Mouse (Mus musculus): ENCODE measurements around the gene Timm9. TPM values are rescaled to one million over a fixed set of nuclear protein-coding genes. Genes with fewer than 3 reads are reported as not detected.

Timm9 gene
- total RNA-seq (2021) = 10 to 100 TPM; 65.4 to 68.9 TPM
- long read RNA-seq, experiment 1, transcript Timm9-207 (5 exons, 718 nt) = major isoform, 15 of 29 reads
- long read RNA-seq, experiment 1, partial matches to known transcripts = 0 of 29 reads
- long read RNA-seq, experiment 1, other reads (novel, unspliced or antisense) = 6 of 29 reads
- long read RNA-seq, experiment 2, transcript Timm9-201 (4 exons, 794 nt) = minor isoform, 6 of 28 reads
- long read RNA-seq, experiment 2, transcript Timm9-207 (5 exons, 718 nt) = major isoform, 13 of 28 reads
- long read RNA-seq, experiment 2, partial matches to known transcripts = 0 of 28 reads
- long read RNA-seq, experiment 2, other reads (novel, unspliced or antisense) = 7 of 28 reads

DNA sequence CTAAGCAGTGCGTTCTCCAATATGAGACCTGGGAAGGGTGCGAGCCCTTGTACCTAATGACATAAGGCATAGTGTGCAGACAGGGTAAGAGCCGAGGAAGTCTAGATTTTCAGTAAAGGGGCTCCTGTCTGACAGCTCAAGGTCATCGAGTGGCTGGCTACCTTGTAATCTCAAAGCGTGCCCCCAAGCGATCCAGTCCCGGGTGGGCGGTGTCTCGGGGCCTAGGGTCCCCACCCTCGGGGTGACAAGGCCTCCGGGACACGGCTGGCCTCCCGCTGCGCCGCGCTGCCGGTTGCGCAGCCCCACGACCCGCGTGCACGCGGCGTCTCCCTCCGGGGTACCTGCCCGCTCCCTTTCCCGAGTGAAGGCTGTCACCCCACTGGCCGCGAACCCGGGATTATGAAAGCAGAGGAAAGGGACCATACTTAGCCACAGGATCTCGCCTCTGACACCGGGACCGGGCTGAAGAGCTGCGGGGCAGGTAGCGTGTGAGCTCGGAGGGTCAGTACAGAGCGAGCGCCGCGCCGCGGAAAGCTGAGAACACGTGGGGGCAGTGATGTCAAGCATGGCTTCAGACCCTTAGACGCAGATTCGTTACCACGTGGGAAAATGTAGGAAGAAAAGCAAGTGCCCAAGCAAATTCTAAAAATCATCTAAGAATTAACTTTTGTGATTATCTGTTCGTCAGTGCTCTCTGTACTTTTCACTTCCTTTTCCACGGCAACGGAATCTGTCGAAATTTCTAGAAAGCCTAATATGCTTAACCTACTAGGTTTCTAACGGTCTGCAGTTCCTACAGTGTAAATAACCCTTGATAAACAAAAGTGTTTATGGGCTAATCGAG, at the start of gene Timm9, which contains the start of gene 2700049A03Rik:
Timm9 (minus strand) TSS at position 555 of the 844 bp plus-strand sequence.
2700049A03Rik (plus strand) TSS at position 719 of the 844 bp plus-strand sequence.
- intact Hi-C loops (cut with DNase I) = no loop called here
- DNase-seq (ENCODE audit: low spot score in 2 of 2) = peak; percentile 65 to 75

DNA sequence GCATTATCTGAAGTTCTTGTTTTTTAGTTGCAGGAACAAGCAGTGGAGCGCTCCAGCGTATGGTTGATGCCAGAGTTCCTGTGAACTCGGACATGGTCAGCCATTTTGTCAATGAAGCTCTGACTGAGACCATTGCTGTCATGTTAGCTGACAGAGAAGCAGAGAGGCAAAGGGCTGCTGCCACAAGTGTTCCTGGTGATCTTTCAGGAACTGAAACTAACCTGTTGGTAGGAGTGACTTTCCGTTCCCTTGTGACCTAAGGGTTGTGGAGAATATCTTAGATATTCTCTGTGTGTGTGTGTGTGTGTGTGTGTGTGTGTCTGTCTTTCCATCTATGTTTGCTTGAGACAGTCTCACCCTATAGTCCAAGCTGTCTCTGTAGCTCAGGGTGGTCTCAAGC, 47.9 kb upstream of the Timm9 start:
- intact Hi-C loops (cut with DNase I) = no loop called here
- DNase-seq (ENCODE audit: low spot score in 2 of 2) = no peak

DNA sequence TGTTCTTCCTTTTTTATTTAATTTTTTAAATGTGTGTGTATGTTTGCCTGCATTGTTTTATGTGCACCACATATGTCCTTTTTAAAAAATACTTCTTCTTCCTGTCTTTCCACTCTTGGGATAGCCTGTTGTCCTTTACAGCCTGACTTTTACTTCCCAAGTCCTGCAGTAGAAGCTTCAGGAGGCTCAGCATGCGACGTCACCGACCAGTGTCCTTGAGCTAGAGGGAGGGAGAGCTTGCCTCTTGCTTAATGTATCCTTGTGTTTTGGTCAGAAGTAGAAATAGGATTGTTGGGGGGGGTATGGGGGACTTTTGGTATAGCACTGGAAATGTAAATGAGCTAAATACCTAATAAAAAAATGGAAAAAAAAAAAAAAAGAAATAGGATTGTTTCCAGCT, 47.3 kb upstream of the Timm9 start:
- intact Hi-C loops (cut with DNase I) = no loop called here
- no peak for DNase-seq (ENCODE audit: low spot score in 2 of 2)

DNA sequence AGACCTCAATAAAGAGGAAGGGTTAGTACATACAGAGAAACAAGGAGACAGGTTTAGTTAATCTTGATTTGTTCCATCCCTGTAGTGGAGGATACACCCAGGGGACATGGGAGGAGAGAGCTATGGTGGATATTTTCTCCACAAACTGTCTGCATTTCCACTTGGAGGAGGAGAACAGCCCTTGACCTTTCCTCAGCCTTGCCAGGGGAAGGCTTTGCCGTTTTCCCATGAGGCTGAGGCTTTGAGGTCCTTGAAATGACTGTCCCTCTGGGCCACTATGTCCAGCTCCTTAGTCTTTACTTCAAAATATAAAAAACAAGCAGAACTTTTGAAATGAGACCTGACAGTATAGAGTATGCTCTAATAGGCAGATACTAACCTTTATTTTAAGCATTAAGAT, 33.4 kb upstream of the Timm9 start:
- intact Hi-C loops (cut with DNase I) = no loop called here
- no peak for DNase-seq (ENCODE audit: low spot score in 2 of 2)

DNA sequence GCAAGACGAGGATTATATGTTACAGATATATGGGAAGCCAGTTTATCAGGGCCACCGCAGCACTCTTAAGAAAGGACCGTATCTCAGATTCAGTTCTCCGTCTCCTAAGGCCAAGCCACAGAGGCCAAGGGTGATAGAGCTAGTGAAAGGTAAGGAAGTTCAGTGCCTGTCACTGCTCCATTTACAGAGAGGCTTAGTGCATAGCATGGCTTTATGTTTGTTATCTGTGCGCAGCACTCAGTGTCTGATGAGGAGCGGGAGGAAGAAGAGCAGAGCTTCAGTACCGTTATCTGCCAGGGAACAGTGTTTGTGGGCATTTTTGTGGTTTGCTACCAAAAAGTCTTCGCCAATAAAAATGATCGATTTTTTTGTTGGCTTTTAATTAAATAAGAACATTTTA, 27.9 kb upstream of the Timm9 start:
- intact Hi-C loops (cut with DNase I) = no loop called here
- no peak for DNase-seq (ENCODE audit: low spot score in 2 of 2)

DNA sequence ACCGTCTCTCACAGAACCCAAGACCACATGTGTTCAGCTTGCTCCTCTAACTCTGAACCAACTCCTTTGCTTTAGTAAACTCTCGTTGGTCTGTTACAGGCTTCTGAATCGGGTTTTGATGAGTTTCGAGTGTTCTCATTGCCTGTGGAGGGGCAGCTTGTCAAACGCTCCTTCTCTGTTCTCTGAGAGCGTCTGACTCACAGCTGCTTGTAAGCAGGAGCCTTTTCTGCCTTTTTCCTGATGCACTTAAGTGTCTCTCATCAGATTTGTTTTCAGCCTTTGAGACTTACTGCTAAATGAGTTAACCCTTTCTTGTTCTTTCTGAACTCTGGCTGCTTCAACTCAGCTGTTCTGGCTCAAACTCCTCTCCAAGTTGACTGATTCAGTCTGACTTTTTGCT, 21.5 kb upstream of the Timm9 start:
- no peak for DNase-seq (ENCODE audit: low spot score in 2 of 2)
- intact Hi-C loops (cut with DNase I) = no loop called here

DNA sequence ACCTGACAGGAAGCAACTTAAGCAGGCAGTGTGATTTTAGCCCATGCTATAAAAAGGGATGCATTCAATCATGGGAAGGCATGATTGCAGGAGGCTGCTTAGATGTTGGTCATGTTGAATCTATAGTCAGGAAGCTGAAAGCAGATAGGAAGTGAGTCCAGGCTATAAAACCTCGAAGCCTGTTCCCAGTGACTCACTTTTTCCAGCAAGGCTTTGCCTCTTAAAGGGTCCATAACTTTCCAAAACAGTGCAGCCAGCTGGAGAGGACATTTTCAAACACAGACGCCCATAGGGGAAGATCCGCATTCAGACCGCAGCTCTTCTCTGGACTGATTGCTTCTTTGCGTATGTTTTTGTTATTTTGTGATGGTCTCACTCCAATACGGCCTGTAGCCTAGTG, 18.5 kb upstream of the Timm9 start:
- no peak for DNase-seq (ENCODE audit: low spot score in 2 of 2)
- intact Hi-C loops (cut with DNase I) = no loop called here

DNA sequence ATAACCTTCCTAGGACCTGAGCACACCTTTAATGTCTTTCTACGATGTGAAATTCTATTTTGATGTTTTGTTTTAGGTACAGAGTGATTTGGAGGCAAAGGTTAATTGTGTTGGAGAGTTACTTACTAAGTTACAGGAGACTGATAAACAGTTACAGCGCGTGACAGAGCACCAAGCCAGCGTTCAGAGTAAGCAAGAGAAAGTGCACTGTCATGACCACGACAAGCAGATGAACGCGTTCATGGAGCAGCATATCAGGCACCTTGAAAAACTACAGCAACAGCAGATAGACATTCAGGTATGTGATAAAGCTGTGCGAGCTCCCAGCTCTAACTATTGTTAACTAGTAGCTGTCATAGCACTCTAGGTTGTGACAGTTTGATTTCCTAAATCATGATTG, 13.7 kb upstream of the Timm9 start:
- intact Hi-C loops (cut with DNase I) = no loop called here
- no peak for DNase-seq (ENCODE audit: low spot score in 2 of 2)

DNA sequence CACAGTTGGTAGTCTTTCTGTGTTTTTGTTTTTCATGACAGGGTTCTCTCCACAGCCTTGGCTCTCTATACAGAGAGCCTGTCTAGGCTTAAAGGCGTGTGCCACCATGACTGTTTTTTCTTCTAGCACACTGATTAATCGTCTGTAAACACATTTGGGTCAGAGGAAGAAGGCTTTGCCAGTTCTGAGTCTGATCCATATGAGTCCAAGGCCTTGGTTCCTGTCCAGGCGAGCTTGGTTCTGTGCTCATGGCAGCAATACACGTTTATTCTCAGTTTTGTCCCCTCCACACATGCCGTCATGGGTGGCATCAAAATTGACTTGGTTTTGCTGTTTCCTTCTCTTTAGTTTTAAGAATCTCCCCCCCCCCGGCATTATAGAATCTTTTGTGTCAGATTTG, 13.0 kb upstream of the Timm9 start:
- DNase-seq (ENCODE audit: low spot score in 2 of 2) = no peak

DNA sequence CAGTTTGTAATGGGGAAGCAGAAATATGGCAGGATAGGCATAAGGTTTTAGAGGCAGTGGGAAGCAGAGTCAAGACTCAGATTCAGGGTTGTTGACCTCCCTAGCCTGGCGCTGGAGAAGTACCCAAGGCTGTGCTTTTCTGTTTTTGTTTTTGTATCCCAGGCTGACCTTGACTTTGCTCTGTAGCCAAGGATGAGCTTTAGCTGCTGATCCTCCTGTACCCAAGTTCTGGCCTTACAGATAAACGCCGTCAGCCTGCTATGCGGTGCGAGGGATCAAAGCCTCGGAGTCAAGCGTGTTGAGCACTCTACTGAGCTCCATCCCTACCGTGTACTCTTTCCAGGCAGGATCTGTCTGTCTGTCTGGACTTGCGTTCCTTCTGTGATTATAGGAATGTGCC, 12.3 kb upstream of the Timm9 start:
- DNase-seq (ENCODE audit: low spot score in 2 of 2) = no peak
- intact Hi-C loops (cut with DNase I) = no loop called here

More for the DNA sequence above, 13.0 kb upstream of the Timm9 start:
- intact Hi-C loops (cut with DNase I) = no loop called here

DNA sequence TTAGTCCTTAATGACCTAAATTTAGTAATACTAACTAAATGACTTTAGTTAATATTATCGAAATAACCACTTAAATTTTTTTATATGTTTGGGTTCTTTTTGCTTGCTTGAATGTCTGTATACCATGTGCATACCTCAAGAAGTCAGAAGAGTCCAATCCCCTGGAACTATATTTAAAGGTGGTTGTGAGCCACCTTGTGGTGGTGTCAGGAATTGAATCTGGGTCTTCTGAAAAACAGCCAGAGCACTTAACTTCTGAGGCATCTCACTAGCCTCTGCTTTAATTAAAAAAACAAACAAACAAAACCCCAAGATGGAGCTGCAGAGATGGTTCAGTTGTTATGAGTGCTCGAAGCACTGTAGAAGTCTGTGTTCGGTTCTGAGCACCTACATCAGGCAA, 11.2 kb upstream of the Timm9 start:
- intact Hi-C loops (cut with DNase I) = no loop called here
- peak; percentile 41 to 61 for DNase-seq (ENCODE audit: low spot score in 2 of 2)

DNA sequence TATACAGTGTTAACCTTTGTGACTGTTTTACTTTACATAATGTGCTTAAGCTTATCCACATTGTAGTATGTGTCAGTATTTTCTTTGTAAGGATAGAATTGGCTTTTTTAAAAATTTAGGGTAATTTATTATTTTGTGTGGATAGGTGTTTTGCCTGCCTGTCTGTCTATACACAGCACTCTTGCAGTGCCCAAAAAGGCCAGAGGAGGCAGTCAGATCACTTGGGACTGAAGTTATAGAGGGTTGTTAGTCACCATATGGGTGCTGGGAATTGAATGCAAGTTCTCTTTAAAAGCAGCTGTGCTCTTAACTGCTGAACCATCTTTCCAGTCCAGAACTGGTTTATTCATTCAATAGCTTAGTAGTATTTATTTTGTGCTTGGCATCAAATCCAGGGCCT, 4.7 kb upstream of the Timm9 start:
- no peak for DNase-seq (ENCODE audit: low spot score in 2 of 2)
- intact Hi-C loops (cut with DNase I) = no loop called here

DNA sequence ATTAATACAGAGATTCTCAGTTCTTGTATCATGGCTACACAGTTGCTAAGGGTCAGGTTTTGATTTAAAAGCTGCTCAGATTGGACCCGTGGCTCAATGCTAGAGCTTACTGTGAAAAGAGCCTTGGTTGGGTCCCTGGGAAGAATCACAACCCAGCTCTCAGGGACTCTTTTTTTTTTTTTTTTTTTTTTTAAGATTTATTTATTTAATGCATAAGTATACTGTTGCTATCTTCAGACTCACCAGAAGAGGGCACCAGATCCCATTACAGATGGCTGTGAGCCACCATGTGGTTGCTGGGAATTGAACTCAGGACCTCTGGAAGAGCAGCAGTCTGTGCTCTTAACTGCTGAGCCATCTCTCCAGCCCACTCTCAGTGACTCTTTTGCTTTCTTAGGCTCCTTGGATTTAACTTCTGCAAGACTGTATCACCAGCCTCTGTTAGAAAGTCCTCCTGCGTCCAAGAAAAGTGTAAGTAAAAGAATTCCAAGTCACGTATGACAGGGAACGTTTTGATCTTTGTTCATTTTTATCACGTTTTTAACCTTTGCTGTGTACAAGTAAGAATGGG, 2.9 kb upstream of the Timm9 start:
- intact Hi-C loops (cut with DNase I) = no loop called here
- DNase-seq (ENCODE audit: low spot score in 2 of 2) = no peak

DNA sequence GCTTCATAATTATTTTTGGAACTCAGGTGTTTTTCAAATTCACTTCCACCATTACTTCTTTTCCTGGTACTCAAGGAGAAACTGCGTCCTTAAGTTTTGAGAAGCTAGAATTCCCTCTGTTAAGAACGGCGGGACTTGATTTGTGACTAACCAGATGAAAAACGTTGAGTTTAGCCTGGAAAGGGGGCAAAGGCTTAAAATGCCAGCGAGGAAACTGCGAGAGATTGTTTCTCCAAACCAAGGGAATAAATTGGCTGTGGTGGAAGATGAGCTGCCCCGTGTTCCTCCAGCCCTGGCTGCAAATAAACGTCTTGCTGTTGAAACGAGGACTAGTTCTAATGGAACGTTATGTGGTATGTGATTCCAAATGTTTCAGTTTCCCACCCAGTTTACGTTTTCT, 1.2 kb upstream of the Timm9 start:
- intact Hi-C loops (cut with DNase I) = no loop called here

DNA sequence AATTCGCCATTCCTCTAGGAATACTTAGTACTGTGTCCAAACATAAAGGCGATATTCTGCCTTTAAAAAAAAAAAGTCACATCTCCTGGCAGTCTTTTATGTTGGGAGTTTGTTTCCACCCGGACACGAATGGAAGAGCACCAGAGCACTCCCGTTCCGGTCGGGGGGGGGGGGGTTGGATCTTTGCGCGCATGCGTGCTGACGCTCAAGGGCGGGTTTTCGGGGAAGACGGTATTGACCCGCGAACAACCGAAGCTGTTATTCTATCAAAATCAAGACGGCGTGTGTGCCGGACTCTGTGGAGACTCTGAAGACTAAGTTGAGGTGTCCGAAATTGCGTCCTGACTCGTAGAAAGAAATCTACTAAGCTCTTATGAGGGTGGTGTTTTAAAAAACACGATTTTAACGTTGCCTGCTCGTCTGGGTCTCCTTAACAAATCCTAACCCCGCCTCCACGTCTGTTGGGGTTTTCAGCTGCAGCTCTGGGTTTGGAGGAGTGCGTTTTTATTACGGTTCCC, 549 bp upstream of the Timm9 start:
- DNase-seq (ENCODE audit: low spot score in 2 of 2) = peak; percentile 76 to 81
- intact Hi-C loops (cut with DNase I) = no loop called here

More for the DNA sequence above, 1.2 kb upstream of the Timm9 start:
- DNase-seq (ENCODE audit: low spot score in 2 of 2) = no peak

DNA sequence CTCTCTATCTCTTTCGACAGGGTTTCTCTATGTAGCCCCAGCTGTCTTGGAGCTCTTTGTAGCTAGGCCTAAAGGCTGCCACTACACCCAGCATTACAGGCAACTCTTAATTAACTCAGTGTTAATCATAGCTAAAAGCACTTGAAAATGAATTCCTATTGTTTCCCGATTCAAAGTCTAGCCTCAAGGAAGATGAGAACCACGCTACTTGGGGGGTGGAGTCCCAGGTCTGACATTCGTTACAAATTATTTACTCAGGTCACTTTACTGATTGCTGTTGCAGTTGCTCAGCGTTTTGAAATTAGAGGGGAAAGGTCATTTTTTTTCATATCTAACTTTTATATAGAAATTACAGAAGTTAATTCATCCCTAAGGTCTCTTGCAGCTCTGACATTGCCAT, 903 bp downstream of the Timm9 start:
- no peak for DNase-seq (ENCODE audit: low spot score in 2 of 2)
- intact Hi-C loops (cut with DNase I) = no loop called here

DNA sequence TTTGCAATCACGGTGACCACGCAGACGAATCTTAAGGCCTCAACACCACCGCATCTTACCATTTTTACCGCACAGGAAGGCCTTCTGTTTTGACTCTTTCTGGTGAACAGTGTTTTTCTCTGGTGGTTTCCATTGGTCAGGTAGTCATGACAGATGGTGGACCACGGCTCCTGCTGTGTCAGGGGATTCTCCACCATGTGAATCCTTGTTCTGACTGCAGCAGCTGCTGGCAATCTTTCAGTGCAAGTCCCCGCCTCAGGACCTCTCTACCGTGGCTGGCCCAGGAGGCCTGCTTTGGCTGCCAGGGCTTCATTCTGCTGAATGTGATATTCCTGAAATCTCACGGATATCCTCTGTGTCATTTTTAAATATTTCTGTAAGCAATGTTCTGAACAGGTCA, 13.2 kb downstream of the Timm9 start:
- intact Hi-C loops (cut with DNase I) = no loop called here
- DNase-seq (ENCODE audit: low spot score in 2 of 2) = no peak

DNA sequence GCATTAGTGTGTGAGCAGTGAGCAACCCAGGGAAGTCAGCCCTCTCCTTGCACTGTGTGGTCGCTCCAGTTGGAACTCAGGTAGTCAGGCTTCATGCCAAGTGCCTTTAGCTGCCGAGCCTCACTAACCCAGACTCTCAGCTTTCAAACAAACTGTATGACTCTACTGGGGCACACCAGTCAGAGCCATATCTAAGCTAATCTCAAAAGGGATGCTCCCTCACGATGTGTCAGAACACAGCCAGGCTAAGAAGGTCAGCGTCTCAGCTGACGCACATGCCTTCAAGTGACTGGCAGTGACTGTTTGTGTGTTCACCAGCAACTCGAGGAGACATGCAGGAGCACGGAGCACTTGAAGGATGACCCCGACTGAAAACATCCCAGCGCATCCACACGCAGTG, 13.8 kb downstream of the Timm9 start:
- intact Hi-C loops (cut with DNase I) = no loop called here
- no peak for DNase-seq (ENCODE audit: low spot score in 2 of 2)

DNA sequence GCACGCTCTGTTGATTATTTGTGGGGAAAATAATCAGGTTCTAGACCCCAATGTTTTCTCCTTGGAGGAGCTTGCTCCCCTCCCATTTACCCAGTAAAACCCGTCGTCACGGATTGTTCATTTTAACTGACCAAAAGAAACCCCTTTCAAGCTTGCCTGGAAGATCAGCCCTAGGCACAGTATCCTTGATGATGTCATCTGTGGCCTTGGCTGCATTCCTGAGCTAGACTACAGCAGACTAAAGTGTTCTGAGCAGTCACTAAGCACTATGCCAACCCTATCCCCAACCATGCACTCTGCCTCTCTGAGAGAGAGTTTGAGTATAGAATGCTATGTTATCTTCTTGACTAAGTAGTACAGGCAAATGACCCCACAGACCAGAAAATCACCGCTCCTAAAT, 20.1 kb downstream of the Timm9 start:
- no peak for DNase-seq (ENCODE audit: low spot score in 2 of 2)
- intact Hi-C loops (cut with DNase I) = no loop called here

DNA sequence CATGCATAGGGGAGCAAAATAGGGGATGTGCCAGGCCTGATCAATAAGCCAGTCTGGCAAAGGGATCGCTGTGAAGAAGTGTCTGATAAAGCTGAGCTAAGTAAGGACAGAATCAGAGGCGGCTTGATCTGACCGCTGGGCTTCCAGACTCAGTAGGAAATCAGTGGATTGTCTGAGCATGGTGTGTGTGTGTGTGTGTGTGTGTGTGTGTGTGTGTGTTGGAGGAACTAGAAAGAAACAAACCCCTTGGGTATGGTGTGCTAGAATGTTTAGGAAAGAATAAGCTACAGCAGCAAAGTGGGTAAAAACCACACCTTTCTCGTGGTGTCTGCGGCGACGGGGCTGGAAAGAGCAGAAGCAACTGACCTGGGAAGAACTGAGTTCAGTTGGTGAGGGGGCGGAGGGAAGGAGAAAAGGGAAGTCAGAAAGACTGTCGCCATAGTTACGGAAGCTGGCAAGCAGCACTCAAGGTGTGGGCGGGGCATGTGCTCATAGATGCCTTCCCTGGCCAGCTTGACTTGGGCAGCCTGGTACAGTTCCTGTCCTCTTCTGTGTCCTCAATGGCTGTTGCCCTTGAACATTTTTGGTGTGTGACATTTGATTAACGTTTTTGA, 22.7 kb downstream of the Timm9 start:
- DNase-seq (ENCODE audit: low spot score in 2 of 2) = peak; percentile 71 to 89
- intact Hi-C loops (cut with DNase I) = no loop called here
